Mouse (Mus musculus) right cerebral cortex, postnatal 36 days (tissue): ENCODE results near the gene Gm42372.

Experiments used
- DNase-seq, 2 experiments: peaks; one replicate each; pipeline ENCODE4 v3.0.0; 2022; ENCODE audit warnings: low spot score in 2 of 2, mixed read lengths in 1 of 2

Gene Gm42372

GRCm38 (mm10) chr7:16959539-16960187 lies 23.2 kb upstream of the Gm42372 start, which contains the start of gene Pnmal1:
Gene Pnmal1 (plus strand): TSS chr7:16959679.
- peak; percentile 96 to 97 for DNase-seq

GRCm38 (mm10) chr7:16961678-16962077 lies 21.2 kb upstream of the Gm42372 start:
- no peak for DNase-seq

GRCm38 (mm10) chr7:16968414-16968813 lies 14.5 kb upstream of the Gm42372 start:
- DNase-seq = no peak

GRCm38 (mm10) chr7:16971160-16971559 lies 11.7 kb upstream of the Gm42372 start:
- no peak for DNase-seq

- no peak for DNase-seq
Measured at GRCm38 (mm10) chr7:16974018-16974417, 8.9 kb upstream of the Gm42372 start.

- no peak for DNase-seq
Measured at GRCm38 (mm10) chr7:16976298-16976697, 6.6 kb upstream of the Gm42372 start.

GRCm38 (mm10) chr7:16978173-16978572 lies 4.7 kb upstream of the Gm42372 start:
- DNase-seq = no peak

GRCm38 (mm10) chr7:16978593-16978992 lies 4.3 kb upstream of the Gm42372 start:
- DNase-seq = no peak

GRCm38 (mm10) chr7:16980348-16980747 lies 2.5 kb upstream of the Gm42372 start:
- no peak for DNase-seq

GRCm38 (mm10) chr7:16987541-16988149 lies 4.8 kb downstream of the Gm42372 start:
- no peak for DNase-seq

- no peak for DNase-seq
Measured at GRCm38 (mm10) chr7:16988405-16988804, 5.5 kb downstream of the Gm42372 start.

- no peak for DNase-seq
Measured at GRCm38 (mm10) chr7:16990006-16990744, 7.3 kb downstream of the Gm42372 start.

- DNase-seq = no peak
Measured at GRCm38 (mm10) chr7:16991681-16992450, 9.0 kb downstream of the Gm42372 start.

GRCm38 (mm10) chr7:16992451-16992807 lies 9.5 kb downstream of the Gm42372 start, which contains the start of gene Ccdc8:
Gene Ccdc8 (plus strand): TSS chr7:16992708.
- DNase-seq = no peak

GRCm38 (mm10) chr7:16993651-16994399 lies 10.9 kb downstream of the Gm42372 start:
- no peak for DNase-seq

- DNase-seq = no peak
Measured at GRCm38 (mm10) chr7:16994400-16994799, 11.5 kb downstream of the Gm42372 start.

GRCm38 (mm10) chr7:16995345-16995744 lies 12.5 kb downstream of the Gm42372 start:
- no peak for DNase-seq

GRCm38 (mm10) chr7:16999233-16999632 lies 16.3 kb downstream of the Gm42372 start:
- DNase-seq = no peak

- DNase-seq = peak; percentile 68 to 79
Measured at GRCm38 (mm10) chr7:16999650-17000049, 16.8 kb downstream of the Gm42372 start.

- DNase-seq = peak; percentile 69 to 70
Measured at GRCm38 (mm10) chr7:17002375-17003195, 19.7 kb downstream of the Gm42372 start.
